Mouse (Mus musculus) stomach, postnatal 0 days (tissue): Measurements from ENCODE around the gene Tmem151b.

Experiments
- CTCF ChIP-seq: IDR thresholded peaks from 2 replicates; pipeline ENCODE4 v1.5.1; 2016; ENCODE audit warnings: antibody characterized with exemption, low read depth, mild to moderate bottlenecking, moderate library complexity
- EP300 ChIP-seq: optimal IDR thresholded peaks from 2 replicates; pipeline ENCODE3; 2016; ENCODE audit warnings: antibody characterized with exemption

DNA sequence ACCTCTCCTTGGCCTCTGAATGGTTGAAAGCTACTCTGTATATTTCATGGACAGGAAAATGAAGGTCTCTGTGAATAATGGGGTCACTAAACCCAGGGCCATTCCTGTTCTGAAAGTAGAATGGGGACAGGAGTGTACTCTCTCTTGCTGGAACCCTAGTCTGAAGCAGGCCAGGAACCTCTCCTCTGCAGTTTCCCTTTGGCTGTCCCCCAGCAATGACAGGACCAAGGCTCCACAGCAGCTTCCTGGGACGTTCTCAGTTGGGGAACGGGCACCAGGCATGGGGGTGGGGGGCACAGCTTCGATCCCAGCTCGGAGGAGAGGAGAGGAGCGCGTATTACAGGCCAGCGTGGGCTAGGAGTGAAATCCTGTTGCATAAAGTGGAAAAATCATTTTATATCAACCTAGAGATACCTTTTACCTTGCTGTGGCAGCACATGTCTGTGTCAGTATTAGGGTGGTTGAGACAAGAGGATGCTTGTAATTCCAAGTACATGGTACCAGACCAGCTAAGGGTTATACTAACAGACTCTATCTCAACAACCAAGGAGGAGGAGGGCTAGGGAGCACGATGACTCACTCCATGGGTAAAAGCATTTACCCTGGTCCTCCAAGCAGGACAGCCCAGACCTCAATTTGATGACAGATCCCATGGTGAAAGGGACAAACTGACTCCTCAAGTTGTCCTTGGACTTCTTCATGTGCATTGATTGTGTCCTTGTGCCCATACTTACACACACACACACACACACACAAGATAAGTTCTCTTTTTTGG lies 25.8 kb upstream of the Tmem151b start:
- TF ChIP-seq CTCF (no peak), EP300 (no peak)
